Mouse (Mus musculus) brown adipose tissue, adult 24 weeks (tissue): ENCODE results near the gene Arhgef3. TPM values are rescaled to one million over a fixed set of nuclear protein-coding genes. Genes with fewer than 3 reads are reported as not detected.
"Not testable (repeated sequence)": the region's sequence is repeated elsewhere in the genome, so short reads cannot be mapped to it uniquely, and the experiment has no call there.

Source experiments
- H3K27ac ChIP-seq: fragments of 200-500 bp; replicated peaks from 2 replicates; pipeline ENCODE4 v1.5.1; 2012; ENCODE audit warnings: low read depth, mild to moderate bottlenecking, low read length
- H3K4me1 ChIP-seq: fragments of 200-500 bp; 2 replicates; pipeline ENCODE4 v1.6.1; 2012; ENCODE audit warnings: low read length, mixed read lengths; ENCODE audit not compliant: control insufficient read depth, insufficient read depth, insufficient read length
- H3K4me3 ChIP-seq: fragments of 200-500 bp; 2 replicates; pipeline ENCODE4 v1.5.1; 2012; ENCODE audit warnings: low read depth, mild to moderate bottlenecking, low read length, moderate library complexity; ENCODE audit not compliant: insufficient read depth
- polyA plus RNA-seq: library from polyadenylated mRNA; stranded (reverse); fragments of >200 nt; gene quantifications from 2 replicates; pipeline ENCODE4 v1.2.4, GENCODE M21; 2012; ENCODE audit not compliant: missing spikeins, insufficient read depth, insufficient read length

Arhgef3 gene
- polyA plus RNA-seq, 1 experiment = 8.0 TPM

GRCm38 (mm10) chr14:27209542-27209941 is 94.8 kb downstream of the Arhgef3 start:
- H3K27ac ChIP-seq = no peak overlapping the region
- H3K4me3 ChIP-seq = no peak overlapping the region
- peaks cover 7% of the 10 kb centered on the region; the same call in 1 of the 2 replicates for H3K4me1 ChIP-seq

GRCm38 (mm10) chr14:27210801-27211200 is 96.1 kb downstream of the Arhgef3 start:
- not testable (repeated sequence) for H3K4me1 ChIP-seq, H3K4me3 ChIP-seq, H3K27ac ChIP-seq

GRCm38 (mm10) chr14:27211743-27212445 is 97.2 kb downstream of the Arhgef3 start:
- peaks cover 3% of the 10 kb centered on the region; the same call in 1 of the 2 replicates for H3K4me1 ChIP-seq
- peak overlapping the region; percentile 45 for H3K27ac ChIP-seq
- no peak overlapping the region for H3K4me3 ChIP-seq

GRCm38 (mm10) chr14:27214232-27214631 is 99.5 kb downstream of the Arhgef3 start:
- peaks cover 9% of the 10 kb centered on the region; the same call in 1 of the 2 replicates for H3K4me1 ChIP-seq
- no peak overlapping the region for H3K4me3 ChIP-seq
- H3K27ac ChIP-seq = no peak overlapping the region

- H3K4me1 ChIP-seq = peaks cover 7% of the 10 kb centered on the region; the same call in 1 of the 2 replicates
- no peak overlapping the region for H3K4me3 ChIP-seq
- no peak overlapping the region for H3K27ac ChIP-seq
Observed at GRCm38 (mm10) chr14:27219668-27220067, 105.0 kb downstream of the Arhgef3 start.

GRCm38 (mm10) chr14:27220297-27220696 is 105.6 kb downstream of the Arhgef3 start:
- Histone ChIP-seq H3K27ac (0 out of 2 replicates have a peak overlapping the region, but pooled peaks have one; percentile 14), H3K4me1 (peaks cover 7% of the 10 kb centered on the region; the same call in 1 of the 2 replicates), H3K4me3 (no peak overlapping the region)

- no peak overlapping the region for H3K27ac ChIP-seq
- H3K4me3 ChIP-seq = no peak overlapping the region
- peaks cover 13% of the 10 kb centered on the region for H3K4me1 ChIP-seq
Observed at GRCm38 (mm10) chr14:27224636-27225035, 109.9 kb downstream of the Arhgef3 start.

GRCm38 (mm10) chr14:27226288-27226687 is 111.6 kb downstream of the Arhgef3 start:
- H3K4me1 ChIP-seq = peaks cover 22% of the 10 kb centered on the region
- H3K4me3 ChIP-seq = no peak overlapping the region
- no peak overlapping the region for H3K27ac ChIP-seq

GRCm38 (mm10) chr14:27228288-27228687 is 113.6 kb downstream of the Arhgef3 start:
- no peak overlapping the region for H3K27ac ChIP-seq
- peaks cover 37% of the 10 kb centered on the region for H3K4me1 ChIP-seq
- no peak overlapping the region for H3K4me3 ChIP-seq

- peaks cover 37% of the 10 kb centered on the region for H3K4me1 ChIP-seq
- no peak overlapping the region for H3K4me3 ChIP-seq
- H3K27ac ChIP-seq = peak overlapping the region; percentile 85
Observed at GRCm38 (mm10) chr14:27228941-27229371, 114.3 kb downstream of the Arhgef3 start.

- peak overlapping the region; percentile 6; the same call in 1 of the 2 replicates for H3K4me3 ChIP-seq
- peak overlapping the region; percentile 98 for H3K27ac ChIP-seq
- peaks cover 37% of the 10 kb centered on the region for H3K4me1 ChIP-seq
Observed at GRCm38 (mm10) chr14:27229441-27230147, 114.9 kb downstream of the Arhgef3 start.

GRCm38 (mm10) chr14:27230262-27231022 is 115.7 kb downstream of the Arhgef3 start:
- Histone ChIP-seq H3K4me3 (peak overlapping the region; percentile 6; the same call in 1 of the 2 replicates), H3K4me1 (peaks cover 41% of the 10 kb centered on the region), H3K27ac (peak overlapping the region; percentile 98)

GRCm38 (mm10) chr14:27231506-27231905 is 116.8 kb downstream of the Arhgef3 start:
- peaks cover 51% of the 10 kb centered on the region for H3K4me1 ChIP-seq
- no peak overlapping the region for H3K4me3 ChIP-seq
- H3K27ac ChIP-seq = peak overlapping the region; percentile 40

- H3K27ac ChIP-seq = peak overlapping the region; percentile 77
- no peak overlapping the region for H3K4me3 ChIP-seq
- peaks cover 57% of the 10 kb centered on the region for H3K4me1 ChIP-seq
Observed at GRCm38 (mm10) chr14:27231974-27232780, 117.5 kb downstream of the Arhgef3 start.
